Comparison of ENCODE assay signal across 8 mouse cellular contexts in genomic region chr5:105557777-105558240, GRCm38 (mm10). TPM values are rescaled to one million over a fixed set of nuclear protein-coding genes. Genes with fewer than 3 reads are reported as not detected.
DNase-seq lines count a peak whose midpoint lies in the region; ATAC-seq lines count a peak whose summit lies in the region.

No protein-coding gene starts in this region.

- H3K9me3 ChIP-seq in neural tube, embryonic 14.5 days (ENCODE audit: control insufficient read depth, low read length), result no peaks in the 10 kb centered on the region
- 0 out of 2 replicates have a peak, but pooled peaks cover 2% of the 10 kb centered on the region for H3K9me3 ChIP-seq in forebrain, embryonic 16.5 days (ENCODE audit: control insufficient read depth, low read length)
- H3K9me3 ChIP-seq in kidney, embryonic 15.5 days (replicated peaks), result no peaks in the 10 kb centered on the region

- no peak overlapping the region for H3K4me2 ChIP-seq in neural tube, embryonic 14.5 days (ENCODE audit: low read depth, low read length)
- H3K4me2 ChIP-seq in forebrain, embryonic 16.5 days (ENCODE audit: low read length), result no peak overlapping the region
- H3K4me2 ChIP-seq in kidney, embryonic 15.5 days, result no peak overlapping the region

- no peaks in the 10 kb centered on the region for H3K36me3 ChIP-seq in neural tube, embryonic 14.5 days (ENCODE audit: control insufficient read depth, insufficient read depth, low read length)
- no peaks in the 10 kb centered on the region for H3K36me3 ChIP-seq in forebrain, embryonic 16.5 days (ENCODE audit: control insufficient read depth, insufficient read depth)
- H3K36me3 ChIP-seq in kidney, embryonic 15.5 days, result 0 out of 2 replicates have a peak, but pooled peaks cover 2% of the 10 kb centered on the region

- peak; percentile 44; the same call in 1 of the 2 replicates for ATAC-seq in neural tube, embryonic 14.5 days (ENCODE audit: low read depth)
- ATAC-seq in forebrain, embryonic 16.5 days, result peak; percentile 89
- 0 out of 2 replicates have a peak, but pooled peaks have one; percentile 11 for ATAC-seq in megakaryocyte-erythroid progenitor cell, adult 5-6 weeks (replicated peaks; ENCODE audit: low FRiP score, low TSS enrichment, poor library complexity, severe bottlenecking)
- ATAC-seq in kidney, embryonic 15.5 days (replicated peaks; ENCODE audit: low FRiP score), result no peak

- no peaks in the 10 kb centered on the region for H3K4me1 ChIP-seq in neural tube, embryonic 14.5 days (ENCODE audit: control insufficient read depth, insufficient read depth, low read length)
- no peaks in the 10 kb centered on the region for H3K4me1 ChIP-seq in forebrain, embryonic 16.5 days (replicated peaks; ENCODE audit: control insufficient read depth, insufficient read depth, low read length)
- no peaks in the 10 kb centered on the region for H3K4me1 ChIP-seq in kidney, embryonic 15.5 days

- H3K4me3 ChIP-seq in neural tube, embryonic 14.5 days (ENCODE audit: low read depth, low read length), result no peak overlapping the region
- no peak overlapping the region for H3K4me3 ChIP-seq in forebrain, embryonic 16.5 days (replicated peaks; ENCODE audit: low read length)
- H3K4me3 ChIP-seq in kidney, embryonic 15.5 days (replicated peaks), result no peak overlapping the region

- 58% methylated on average over 4 of the region's 4 CpGs for WGBS in neural tube, embryonic 14.5 days
- whole genome bisulfite sequencing in forebrain, embryonic 16.5 days, result 26% methylated on average over 4 of the region's 4 CpGs
- WGBS in kidney, embryonic 15.5 days, result 91% methylated on average over 4 of the region's 4 CpGs

- DNase-seq in neural tube, embryonic 10.5 days (ENCODE audit: extremely low spot score, low spot score), result no peak
- DNase-seq in telencephalon, adult 2 months (ENCODE audit: low read depth, low spot score), result peak; percentile 49
- no peak for DNase-seq in cerebellum, adult 18-20 months
- no peak for DNase-seq in urinary bladder, postnatal 10 days (ENCODE audit: low spot score)

- no peaks in the 10 kb centered on the region for H3K27me3 ChIP-seq in neural tube, embryonic 14.5 days (ENCODE audit: control insufficient read depth, insufficient read depth, low read length)
- no peaks in the 10 kb centered on the region for H3K27me3 ChIP-seq in forebrain, embryonic 16.5 days (replicated peaks; ENCODE audit: control insufficient read depth, insufficient read depth, low read length)
- H3K27me3 ChIP-seq in kidney, embryonic 15.5 days, result no peaks in the 10 kb centered on the region

- H3K9ac ChIP-seq in neural tube, embryonic 14.5 days (replicated peaks; ENCODE audit: low read depth, low read length), result no peak overlapping the region
- no peak overlapping the region for H3K9ac ChIP-seq in forebrain, embryonic 16.5 days (replicated peaks; ENCODE audit: low read depth, low read length)
- H3K9ac ChIP-seq in kidney, embryonic 15.5 days, result no peak overlapping the region

- no peak overlapping the region for H3K27ac ChIP-seq in neural tube, embryonic 14.5 days (ENCODE audit: low read depth, low read length)
- peak overlapping the region; percentile 37; the same call in 1 of the 2 replicates for H3K27ac ChIP-seq in forebrain, embryonic 16.5 days (ENCODE audit: low read length)
- no peak overlapping the region for H3K27ac ChIP-seq in kidney, embryonic 15.5 days

RNA-seq across cellular contexts. Expression of gene Lrrc8c, which starts 38.6 kb away (rescaled TPM):
- polyA plus RNA-seq in neural tube, embryonic 14.5 days (2014; fragmentation: Nextera tagmentation; extraction: Ambion mirVana), result 14.0 and 14.2 TPM in 2 replicates
- polyA plus RNA-seq in forebrain, embryonic 16.5 days (2015; fragmentation: Nextera tagmentation; extraction: Ambion mirVana), result 12.0 and 12.5 TPM in 2 replicates
- 64.7 and 81.9 TPM in 2 replicates for total RNA-seq in megakaryocyte-erythroid progenitor cell, adult 5-6 weeks (2014; fragmentation: Nextera tagmentation)
- total RNA-seq in megakaryocyte-erythroid progenitor cell, adult 5-6 weeks (2017), result 15.3 and 22.5 TPM in 2 replicates
- polyA plus RNA-seq in kidney, embryonic 15.5 days (2015; fragmentation: Nextera tagmentation; extraction: Ambion mirVana), result 17.0 and 18.4 TPM in 2 replicates
